In genomic region chr10:19138258-19138657, GRCm38 (mm10) we compare ENCODE assay signal across 20 mouse cellular contexts.
DNase-seq lines count a peak whose midpoint lies in the region; ATAC-seq lines count a peak whose summit lies in the region.
"Had no signal": no experiment of that assay in that cellular context is flagged by ENCODE, and none has a peak within 500 bp of the region (broad histone marks: within the 10 kb centered on the region; RNA-seq: fewer than 3 reads in every experiment).

No protein-coding gene starts in this region.

- DNase-seq in gastrocnemius, postnatal 14 days, result peak; percentile 12
- no peak for DNase-seq in gastrocnemius, postnatal 4 days (ENCODE audit: low spot score in 2 of 2)
- DNase-seq in gastrocnemius, postnatal 25 days, result peak; percentile 14
- DNase-seq in adrenal gland, postnatal 10 days, result no peak
- DNase-seq in c-Kit-positive CD71-positive TER-119-positive erythroid progenitor cells, embryonic 14.5 days (ENCODE audit: low spot score), result no peak
- DNase-seq: adrenal gland, adult 2 months; adrenal gland, postnatal 25 days; cerebellum, adult 18-20 months; cerebellum, adult 9-10 months; cerebellum, postnatal 14 days; heart, adult 11 months; heart, postnatal 10 days; heart, postnatal 36 days; kidney, adult 11 months had no signal

- intact Hi-C loops in gastrocnemius, postnatal 14 days (cut with DNase I; ENCODE audit: low total_unique reads), result no loop called here

- ATAC-seq in CD4-positive, CD25-positive, alpha-beta regulatory T cell, adult 4 months, result peak; percentile 65
- ATAC-seq: forebrain, embryonic 13.5 days; forebrain, embryonic 16.5 days; hindbrain, embryonic 16.5 days; intestine, embryonic 15.5 days; Patski had no signal

Comparison
In these comparisons a context has a peak if more than half of its experiments do, and no peak if none do; other contexts are left out.
1. DNase-seq: peak in gastrocnemius, postnatal 14 days (single experiment) and gastrocnemius, postnatal 25 days (single experiment); none in gastrocnemius, postnatal 4 days (0 of 2), adrenal gland, postnatal 10 days (single experiment) and c-Kit-positive CD71-positive TER-119-positive erythroid progenitor cells, embryonic 14.5 days (single experiment).